Mouse (Mus musculus) megakaryocyte, embryonic 14.5 days (primary cell): ENCODE results near the gene Cd200r4. TPM values are rescaled to one million over a fixed set of nuclear protein-coding genes. Genes with fewer than 3 reads are reported as not detected.
A peak's percentile ranks its signal among the peaks of the same experiment; 100 is the strongest.

Experiments
- H3K27me3 ChIP-seq: replicated peaks from 2 replicates; pipeline ENCODE3; 2012; ENCODE audit warnings: inconsistent platforms
- H3K36me3 ChIP-seq: replicated peaks from 2 replicates; pipeline ENCODE3; 2012; ENCODE audit warnings: low read length, inconsistent platforms, mixed read lengths
- H3K4me1 ChIP-seq: 2 replicates; pipeline ENCODE4 v1.6.1; 2012; ENCODE audit warnings: inconsistent platforms
- H3K4me3 ChIP-seq: replicated peaks from 2 replicates; pipeline ENCODE3; 2012; ENCODE audit warnings: moderate library complexity, mild to moderate bottlenecking, inconsistent platforms
- H3K9me3 ChIP-seq: 2 replicates; pipeline ENCODE4 v1.6.1; 2012; ENCODE audit warnings: inconsistent platforms
- FLI1 ChIP-seq: IDR thresholded peaks from 2 replicates; pipeline ENCODE4 v1.6.1; 2012; ENCODE audit warnings: low read length, inconsistent platforms, mixed read lengths
- GATA1 ChIP-seq: IDR thresholded peaks from 3 replicates; pipeline ENCODE4 v1.6.1; 2012; ENCODE audit warnings: mixed read lengths, low read length, inconsistent platforms, borderline replicate concordance
- polyA plus RNA-seq: library from polyadenylated mRNA; stranded (reverse); fragments of >175 nt; gene quantifications from 2 replicates; pipeline ENCODE4 v1.2.3, GENCODE M21; 2012; ENCODE audit warnings: low replicate concordance; ENCODE audit not compliant: insufficient read depth

Cd200r4 gene
- not detected in 2 replicates for polyA plus RNA-seq

- Histone ChIP-seq H3K27me3 (no peaks in the 10 kb centered on the region), H3K4me3 (no peak within 1 kb of the TSS), H3K4me1 (no peaks in the 10 kb centered on the region), H3K36me3 (no peaks in the 10 kb centered on the region), H3K9me3 (no peaks in the 10 kb centered on the region)
- TF ChIP-seq FLI1 (no peak), GATA1 (no peak)
These were observed at the start of gene Cd200r4 for GRCm38 (mm10) chr16:44811544-44811943. Cd200r4 (plus strand) TSS chr16:44811733.

- TF ChIP-seq GATA1 (no peak), FLI1 (no peak)
- H3K4me3 ChIP-seq, result no peak overlapping the region
- H3K4me1 ChIP-seq, result peaks cover 14% of the 10 kb centered on the region
- no peaks in the 10 kb centered on the region for H3K9me3 ChIP-seq
- H3K27me3 ChIP-seq, result no peaks in the 10 kb centered on the region
- H3K36me3 ChIP-seq, result no peaks in the 10 kb centered on the region
These were observed 49.7 kb upstream of the Cd200r4 start for GRCm38 (mm10) chr16:44761811-44762210.

DNA sequence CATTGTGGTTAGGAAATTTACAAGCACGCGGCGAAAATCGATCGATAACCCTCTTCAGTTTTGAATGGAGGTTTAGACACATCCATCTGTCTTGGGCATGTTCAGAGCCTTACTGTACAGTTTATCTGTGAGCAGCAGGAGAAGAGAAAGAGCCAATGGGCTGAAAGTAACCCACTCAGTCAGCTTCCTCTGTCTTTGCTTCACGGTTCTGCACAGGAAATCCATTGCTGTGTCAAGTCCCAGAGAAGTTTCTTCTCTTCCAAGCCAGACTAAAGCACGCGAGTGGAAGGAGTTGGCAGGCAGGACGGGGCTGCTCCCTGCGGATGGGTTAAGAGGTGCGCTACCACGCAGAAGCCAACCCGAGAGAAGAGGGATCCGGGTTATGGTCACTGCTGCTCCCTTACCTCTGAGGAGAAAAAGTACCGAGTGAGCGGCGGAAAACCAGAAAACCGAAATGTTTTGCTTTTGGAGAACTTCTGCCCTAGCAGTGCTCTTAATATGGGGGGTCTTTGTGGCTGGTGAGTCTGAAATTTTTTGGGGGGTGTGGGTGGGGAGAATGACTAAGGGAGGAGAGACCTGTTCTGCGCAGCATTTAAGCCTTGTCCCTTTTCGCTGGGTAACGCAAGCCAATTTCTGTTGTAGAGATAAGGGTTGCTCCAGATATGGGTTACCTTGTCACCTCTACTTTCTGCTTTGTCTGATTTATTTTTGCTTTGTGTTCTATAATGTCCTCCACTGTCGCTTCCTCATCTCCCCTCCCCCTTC lies 45.8 kb upstream of the Cd200r4 start, which contains the start of gene Cd200r1:
Gene Cd200r1 (plus strand): TSS at position 182 of the 765 bp plus-strand sequence.
- Histone ChIP-seq H3K4me1 (peaks cover 44% of the 10 kb centered on the region), H3K36me3 (peaks cover 16% of the 10 kb centered on the region), H3K4me3 (peak within 1 kb of the TSS; percentile 91), H3K9me3 (no peaks in the 10 kb centered on the region), H3K27me3 (no peaks in the 10 kb centered on the region)
- TF ChIP-seq FLI1, result no peak
- no peak; the same call in 2 of the 3 replicates for TF ChIP-seq GATA1

DNA sequence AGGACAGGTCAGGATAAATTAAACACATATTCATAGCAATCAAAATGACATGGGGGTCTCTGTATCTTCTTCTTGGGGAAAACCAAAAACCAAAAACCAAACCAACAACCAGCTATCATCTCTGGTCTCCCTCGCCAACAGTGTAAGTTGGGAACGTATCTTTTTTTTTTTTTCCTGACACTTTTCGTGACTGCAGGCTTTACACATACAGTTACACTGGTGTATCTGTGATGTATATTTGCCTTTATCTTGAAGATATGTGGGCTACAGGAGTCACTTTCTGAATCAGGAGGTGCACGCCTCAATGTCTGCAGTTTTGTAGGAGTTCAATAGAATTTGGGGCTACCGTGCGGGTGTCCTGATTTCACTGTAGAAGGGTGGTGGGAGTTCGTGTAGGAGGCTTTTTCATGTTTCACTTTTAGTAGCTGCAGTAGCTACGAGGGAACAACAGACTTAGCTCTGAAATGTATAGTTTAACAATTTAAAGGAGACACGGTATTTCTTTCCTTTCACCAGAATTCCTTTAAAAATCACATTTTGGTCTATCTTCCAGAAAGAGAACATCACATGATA lies 45.1 kb upstream of the Cd200r4 start:
- Histone ChIP-seq H3K36me3 (peaks cover 22% of the 10 kb centered on the region), H3K4me3 (peak overlapping the region; percentile 91), H3K9me3 (no peaks in the 10 kb centered on the region), H3K27me3 (no peaks in the 10 kb centered on the region), H3K4me1 (peaks cover 51% of the 10 kb centered on the region)
- no peak for TF ChIP-seq GATA1
- no peak for TF ChIP-seq FLI1

DNA sequence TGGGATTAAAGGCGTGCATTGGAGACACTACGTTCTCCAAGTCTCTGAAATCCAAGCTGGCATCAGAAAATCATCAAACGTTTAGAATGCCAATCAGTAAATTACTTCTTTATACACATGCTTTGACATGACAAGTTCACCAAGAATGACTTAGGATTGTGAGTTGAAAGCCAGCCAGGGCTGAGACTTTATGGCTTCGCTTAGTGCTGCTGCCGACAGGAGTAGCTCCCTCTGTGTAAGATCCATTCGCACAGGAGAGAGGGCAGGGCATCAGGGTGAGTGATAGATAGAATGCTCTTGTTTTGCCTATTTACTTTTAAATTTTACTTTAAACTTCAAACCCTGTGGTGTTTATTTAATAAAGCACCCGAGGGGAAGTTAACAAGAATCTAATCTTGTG lies 44.0 kb upstream of the Cd200r4 start:
- H3K4me3 ChIP-seq, result peak overlapping the region; percentile 90
- TF ChIP-seq GATA1 (no peak), FLI1 (no peak)
- no peaks in the 10 kb centered on the region for H3K27me3 ChIP-seq

DNA sequence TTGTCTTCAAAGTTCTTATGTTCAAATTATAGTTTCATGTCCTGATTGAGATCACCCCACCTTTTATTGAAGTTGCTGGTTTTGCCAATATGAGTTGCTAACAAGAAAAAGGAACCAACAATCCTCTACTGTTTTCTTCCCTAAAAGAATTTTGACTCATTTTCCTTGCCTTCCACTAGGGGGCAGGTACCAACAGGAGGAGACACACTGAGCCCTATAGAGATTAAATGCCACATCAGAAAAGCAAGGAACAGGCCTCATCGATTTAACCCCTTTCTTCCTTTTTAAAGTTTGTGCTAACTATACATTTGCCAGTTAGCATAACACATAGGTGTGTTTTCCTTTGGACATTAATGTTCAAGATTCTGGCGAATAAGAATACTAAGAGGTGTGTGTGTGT lies 43.6 kb upstream of the Cd200r4 start:
- TF ChIP-seq GATA1, result no peak
- no peak for TF ChIP-seq FLI1
- Histone ChIP-seq H3K4me1 (peaks cover 64% of the 10 kb centered on the region), H3K36me3 (peaks cover 34% of the 10 kb centered on the region), H3K4me3 (peak overlapping the region; percentile 90), H3K9me3 (no peaks in the 10 kb centered on the region), H3K27me3 (no peaks in the 10 kb centered on the region)

More for the DNA sequence above, 44.0 kb upstream of the Cd200r4 start:
- no peaks in the 10 kb centered on the region for H3K9me3 ChIP-seq
- peaks cover 31% of the 10 kb centered on the region for H3K36me3 ChIP-seq
- H3K4me1 ChIP-seq, result peaks cover 59% of the 10 kb centered on the region

DNA sequence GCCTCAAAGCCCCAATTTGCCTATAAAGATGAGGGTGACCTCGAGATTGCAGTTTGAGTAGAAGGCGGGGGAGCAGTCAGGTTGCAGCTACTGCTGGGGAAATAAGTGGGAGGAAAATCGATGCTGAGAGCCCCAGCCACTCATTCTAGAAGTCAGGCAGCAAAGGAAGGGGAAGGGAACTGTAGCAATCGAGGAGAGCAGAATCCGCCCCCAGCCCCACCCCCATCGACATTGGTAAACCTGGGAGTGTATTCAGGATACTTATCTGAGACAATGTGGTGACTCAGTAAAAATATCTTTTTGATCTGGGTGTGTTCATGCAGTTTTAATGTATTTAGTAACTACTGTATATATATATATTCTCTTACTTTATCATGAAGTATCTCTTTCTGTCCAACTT lies 39.0 kb upstream of the Cd200r4 start:
- Histone ChIP-seq H3K4me3 (no peak overlapping the region), H3K9me3 (no peaks in the 10 kb centered on the region), H3K36me3 (peaks cover 54% of the 10 kb centered on the region), H3K4me1 (peaks cover 73% of the 10 kb centered on the region), H3K27me3 (no peaks in the 10 kb centered on the region)
- no peak for TF ChIP-seq FLI1
- TF ChIP-seq GATA1, result no peak

GRCm38 (mm10) chr16:44773673-44774072 lies 37.9 kb upstream of the Cd200r4 start:
- Histone ChIP-seq H3K36me3 (peaks cover 54% of the 10 kb centered on the region), H3K4me3 (no peak overlapping the region), H3K4me1 (peaks cover 74% of the 10 kb centered on the region), H3K9me3 (no peaks in the 10 kb centered on the region), H3K27me3 (no peaks in the 10 kb centered on the region)
- TF ChIP-seq GATA1 (no peak), FLI1 (no peak)

- TF ChIP-seq GATA1 (no peak), FLI1 (no peak)
- Histone ChIP-seq H3K36me3 (peaks cover 49% of the 10 kb centered on the region), H3K4me1 (peaks cover 69% of the 10 kb centered on the region), H3K27me3 (no peaks in the 10 kb centered on the region), H3K9me3 (no peaks in the 10 kb centered on the region), H3K4me3 (no peak overlapping the region)
These were observed 37.3 kb upstream of the Cd200r4 start for GRCm38 (mm10) chr16:44774201-44774600.

GRCm38 (mm10) chr16:44778538-44779147 lies 32.9 kb upstream of the Cd200r4 start:
- no peaks in the 10 kb centered on the region for H3K27me3 ChIP-seq
- TF ChIP-seq GATA1 (no peak), FLI1 (no peak)

GRCm38 (mm10) chr16:44779494-44779893 lies 32.0 kb upstream of the Cd200r4 start:
- peak overlapping the region; percentile 56 for H3K4me3 ChIP-seq
- peaks cover 40% of the 10 kb centered on the region for H3K4me1 ChIP-seq
- TF ChIP-seq GATA1 (no peak), FLI1 (no peak)
- no peaks in the 10 kb centered on the region for H3K27me3 ChIP-seq
- no peaks in the 10 kb centered on the region for H3K9me3 ChIP-seq
- H3K36me3 ChIP-seq, result peaks cover 28% of the 10 kb centered on the region

More at GRCm38 (mm10) chr16:44778538-44779147, 32.9 kb upstream of the Cd200r4 start:
- Histone ChIP-seq H3K36me3 (peaks cover 29% of the 10 kb centered on the region), H3K4me3 (peak overlapping the region; percentile 88), H3K4me1 (peaks cover 47% of the 10 kb centered on the region), H3K9me3 (no peaks in the 10 kb centered on the region)
